Mouse (Mus musculus): ENCODE measurements around the gene Erich3. TPM values are rescaled to one million over a fixed set of nuclear protein-coding genes. Genes with fewer than 3 reads are reported as not detected.
A peak's percentile ranks its signal among the peaks of the same experiment; 100 is the strongest.

Gene Erich3
- polyA plus RNA-seq, 1 experiment: 147 TPM

- H3K27ac ChIP-seq (ENCODE audit: control insufficient read depth, insufficient read depth, low read depth, low read length): no peak overlapping the region
- no peak overlapping the region for H3K4me3 ChIP-seq (ENCODE audit: control insufficient read depth, low read depth, low read length)
- TF ChIP-seq POLR2A (IDR thresholded peaks at IDR 0.05; ENCODE audit: control insufficient read depth, low read depth, low read length) (no peak), CTCF (IDR thresholded peaks at IDR 0.05; ENCODE audit: control insufficient read depth, insufficient read depth, insufficient replicate concordance, low read depth, low read length) (no peak)
- no peaks in the 10 kb centered on the region for H3K36me3 ChIP-seq (ENCODE audit: control insufficient read depth, insufficient read depth, low read length)
- peaks cover 2% of the 10 kb centered on the region; the same call in 1 of the 2 replicates for H3K4me1 ChIP-seq (ENCODE audit: control insufficient read depth, insufficient read depth, low read length)
- H3K27me3 ChIP-seq (ENCODE audit: control insufficient read depth, insufficient read depth, low read length): no peaks in the 10 kb centered on the region
These were observed 99.7 kb downstream of the Erich3 start for GRCm38 (mm10) chr3:154763374-154763773.

DNA sequence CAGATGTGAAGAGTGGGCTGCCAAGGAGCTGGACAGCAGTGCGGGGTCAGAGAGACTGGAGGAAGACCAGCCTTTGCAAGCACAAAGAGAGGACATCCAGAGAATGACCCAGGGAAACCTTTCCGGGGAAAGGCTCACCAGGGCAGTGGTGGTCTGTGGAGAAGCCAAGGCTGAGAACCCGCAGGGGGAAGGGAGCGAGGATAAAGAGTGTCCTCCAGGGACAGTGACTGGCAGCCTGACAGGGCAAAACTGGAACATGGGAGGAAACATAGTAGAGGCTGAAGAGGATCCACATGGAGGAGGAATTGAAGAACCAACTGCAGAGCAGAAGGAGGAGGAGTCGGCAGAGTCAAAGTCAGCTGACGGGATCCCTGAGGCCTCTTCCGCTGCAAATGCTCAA is 100.5 kb downstream of the Erich3 start:
- peaks cover 2% of the 10 kb centered on the region; the same call in 1 of the 2 replicates for H3K4me1 ChIP-seq (ENCODE audit: control insufficient read depth, insufficient read depth, low read length)
- no peaks in the 10 kb centered on the region for H3K36me3 ChIP-seq (ENCODE audit: control insufficient read depth, insufficient read depth, low read length)
- TF ChIP-seq POLR2A (IDR thresholded peaks at IDR 0.05; ENCODE audit: control insufficient read depth, low read depth, low read length) (no peak), CTCF (IDR thresholded peaks at IDR 0.05; ENCODE audit: control insufficient read depth, insufficient read depth, insufficient replicate concordance, low read depth, low read length) (no peak)
- H3K27ac ChIP-seq (ENCODE audit: control insufficient read depth, insufficient read depth, low read depth, low read length): no peak overlapping the region
- H3K27me3 ChIP-seq (ENCODE audit: control insufficient read depth, insufficient read depth, low read length): no peaks in the 10 kb centered on the region
- peak overlapping the region; percentile 11 for H3K4me3 ChIP-seq (ENCODE audit: control insufficient read depth, low read depth, low read length)

DNA sequence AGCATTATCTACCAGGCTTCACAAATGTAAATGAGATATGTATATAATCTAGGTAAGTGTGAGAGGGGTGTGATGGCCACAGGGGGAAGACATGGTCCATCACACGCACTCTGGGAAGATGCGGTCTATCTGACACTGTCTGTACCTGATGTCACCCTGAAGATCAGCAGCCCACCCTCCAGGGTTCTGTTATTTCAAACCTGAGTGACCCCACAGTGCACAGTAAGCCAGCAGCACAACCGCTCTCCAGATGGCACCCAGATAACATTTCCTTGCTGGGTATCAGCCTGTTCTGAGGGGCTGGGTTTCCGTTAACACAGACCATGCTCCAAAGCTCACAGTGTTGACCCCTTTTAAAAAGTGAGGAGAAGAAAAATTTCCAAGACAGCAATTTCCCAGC is 102.7 kb downstream of the Erich3 start:
- TF ChIP-seq POLR2A (IDR thresholded peaks at IDR 0.05; ENCODE audit: control insufficient read depth, low read depth, low read length) (no peak), CTCF (IDR thresholded peaks at IDR 0.05; ENCODE audit: control insufficient read depth, insufficient read depth, insufficient replicate concordance, low read depth, low read length) (no peak)
- Histone ChIP-seq H3K36me3 (ENCODE audit: control insufficient read depth, insufficient read depth, low read length) (no peaks in the 10 kb centered on the region), H3K27ac (ENCODE audit: control insufficient read depth, insufficient read depth, low read depth, low read length) (no peak overlapping the region), H3K27me3 (ENCODE audit: control insufficient read depth, insufficient read depth, low read length) (no peaks in the 10 kb centered on the region), H3K4me3 (ENCODE audit: control insufficient read depth, low read depth, low read length) (no peak overlapping the region), H3K4me1 (ENCODE audit: control insufficient read depth, insufficient read depth, low read length) (peaks cover 2% of the 10 kb centered on the region; the same call in 1 of the 2 replicates)

- TF ChIP-seq POLR2A (IDR thresholded peaks at IDR 0.05; ENCODE audit: control insufficient read depth, low read depth, low read length) (no peak), CTCF (IDR thresholded peaks at IDR 0.05; ENCODE audit: control insufficient read depth, insufficient read depth, insufficient replicate concordance, low read depth, low read length) (no peak)
- H3K27me3 ChIP-seq (ENCODE audit: control insufficient read depth, insufficient read depth, low read length): no peaks in the 10 kb centered on the region
- no peaks in the 10 kb centered on the region for H3K4me1 ChIP-seq (ENCODE audit: control insufficient read depth, insufficient read depth, low read length)
These were observed 108.0 kb downstream of the Erich3 start for GRCm38 (mm10) chr3:154771651-154772050.

DNA sequence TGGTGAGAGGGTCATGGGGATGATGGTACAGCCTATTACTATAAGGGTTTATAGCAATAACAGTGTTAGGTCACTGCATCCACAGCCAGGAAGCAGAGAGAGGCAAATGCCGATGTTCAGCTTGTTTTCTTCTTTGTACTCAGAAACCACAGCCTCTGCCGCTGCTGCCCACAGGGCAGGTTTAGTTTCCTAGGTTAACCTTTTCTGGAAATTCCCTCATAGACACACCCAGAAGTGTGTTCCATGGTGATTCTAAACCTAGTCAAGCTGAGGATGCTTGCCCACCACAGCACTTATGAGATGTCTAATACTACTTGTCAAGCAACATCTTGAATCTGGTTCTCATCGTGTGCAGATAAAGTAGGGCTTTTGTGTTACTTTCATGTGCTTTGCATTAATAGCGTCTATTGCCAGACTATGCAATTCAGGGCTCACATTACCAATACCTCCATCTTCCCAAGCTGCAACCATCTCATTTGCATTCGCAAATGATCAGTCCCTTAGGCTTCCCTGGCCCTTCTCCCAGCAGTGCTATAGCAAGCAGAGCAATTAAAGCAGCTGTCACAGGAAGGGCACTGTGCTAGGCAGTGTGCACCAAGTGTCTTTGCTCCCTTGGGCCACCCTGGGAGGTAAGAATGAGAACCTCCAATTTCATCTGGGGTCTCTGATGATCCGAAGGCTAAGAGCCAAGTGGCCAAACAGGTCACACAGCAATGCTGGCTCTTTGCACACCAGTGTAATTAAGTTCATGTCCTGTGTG is 115.4 kb downstream of the Erich3 start:
- Histone ChIP-seq H3K4me3 (ENCODE audit: control insufficient read depth, low read depth, low read length) (no peak overlapping the region), H3K4me1 (ENCODE audit: control insufficient read depth, insufficient read depth, low read length) (no peaks in the 10 kb centered on the region), H3K36me3 (ENCODE audit: control insufficient read depth, insufficient read depth, low read length) (no peaks in the 10 kb centered on the region), H3K27ac (ENCODE audit: control insufficient read depth, insufficient read depth, low read depth, low read length) (no peak overlapping the region), H3K27me3 (ENCODE audit: control insufficient read depth, insufficient read depth, low read length) (no peaks in the 10 kb centered on the region)
- no peak for TF ChIP-seq CTCF (IDR thresholded peaks at IDR 0.05; ENCODE audit: control insufficient read depth, insufficient read depth, insufficient replicate concordance, low read depth, low read length)

More at GRCm38 (mm10) chr3:154771651-154772050, 108.0 kb downstream of the Erich3 start:
- H3K4me3 ChIP-seq (ENCODE audit: control insufficient read depth, low read depth, low read length): no peak overlapping the region
- H3K27ac ChIP-seq (ENCODE audit: control insufficient read depth, insufficient read depth, low read depth, low read length): no peak overlapping the region
- no peaks in the 10 kb centered on the region for H3K36me3 ChIP-seq (ENCODE audit: control insufficient read depth, insufficient read depth, low read length)

DNA sequence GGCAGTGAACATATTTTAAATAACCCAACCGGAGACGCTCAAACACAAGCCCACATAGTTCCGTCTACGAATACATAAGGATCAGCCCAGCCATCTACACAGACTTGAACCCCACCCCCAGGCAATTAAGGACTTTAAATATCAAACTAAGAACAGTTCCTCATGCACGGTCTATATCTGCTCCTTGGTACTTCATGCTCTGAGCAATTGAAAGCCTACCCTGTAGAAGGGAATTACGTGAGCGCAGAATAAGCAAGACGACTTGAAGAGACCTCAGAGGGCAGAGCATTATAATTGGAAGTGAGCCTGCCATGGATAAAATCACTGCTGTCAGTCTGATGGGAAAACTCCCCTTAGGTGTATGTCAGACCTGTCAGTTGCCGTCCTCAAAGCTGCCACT is 122.7 kb downstream of the Erich3 start:
- Histone ChIP-seq H3K36me3 (ENCODE audit: control insufficient read depth, insufficient read depth, low read length) (no peaks in the 10 kb centered on the region), H3K4me1 (ENCODE audit: control insufficient read depth, insufficient read depth, low read length) (no peaks in the 10 kb centered on the region), H3K27me3 (ENCODE audit: control insufficient read depth, insufficient read depth, low read length) (no peaks in the 10 kb centered on the region), H3K27ac (ENCODE audit: control insufficient read depth, insufficient read depth, low read depth, low read length) (no peak overlapping the region), H3K4me3 (ENCODE audit: control insufficient read depth, low read depth, low read length) (no peak overlapping the region)
- TF ChIP-seq CTCF (IDR thresholded peaks at IDR 0.05; ENCODE audit: control insufficient read depth, insufficient read depth, insufficient replicate concordance, low read depth, low read length) (no peak), POLR2A (IDR thresholded peaks at IDR 0.05; ENCODE audit: control insufficient read depth, low read depth, low read length) (no peak)

DNA sequence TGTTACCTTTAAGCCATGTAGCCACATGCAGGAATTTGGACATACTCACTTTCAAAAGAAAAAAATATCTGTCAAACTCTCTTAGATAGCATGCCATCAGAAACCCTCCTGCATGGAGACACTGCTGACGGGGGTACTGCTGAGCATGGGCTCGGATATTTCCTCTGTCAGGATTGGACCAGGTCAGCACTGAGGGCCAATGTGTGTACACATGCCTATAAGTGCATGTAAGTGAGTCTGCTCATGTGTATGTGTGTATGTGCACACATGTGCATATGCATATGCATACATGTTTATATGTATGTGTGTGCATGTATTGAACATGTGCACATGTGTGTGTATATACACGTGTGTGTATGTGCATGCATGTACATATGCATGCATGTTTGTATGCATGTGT is 124.0 kb downstream of the Erich3 start:
- H3K36me3 ChIP-seq (ENCODE audit: control insufficient read depth, insufficient read depth, low read length): no peaks in the 10 kb centered on the region
- TF ChIP-seq CTCF (IDR thresholded peaks at IDR 0.05; ENCODE audit: control insufficient read depth, insufficient read depth, insufficient replicate concordance, low read depth, low read length) (no peak), POLR2A (IDR thresholded peaks at IDR 0.05; ENCODE audit: control insufficient read depth, low read depth, low read length) (no peak)
- no peak overlapping the region for H3K4me3 ChIP-seq (ENCODE audit: control insufficient read depth, low read depth, low read length)
- H3K4me1 ChIP-seq (ENCODE audit: control insufficient read depth, insufficient read depth, low read length): no peaks in the 10 kb centered on the region
- no peak overlapping the region for H3K27ac ChIP-seq (ENCODE audit: control insufficient read depth, insufficient read depth, low read depth, low read length)
- H3K27me3 ChIP-seq (ENCODE audit: control insufficient read depth, insufficient read depth, low read length): no peaks in the 10 kb centered on the region
